Mouse (Mus musculus): Measurements from ENCODE around the gene Abhd4. TPM values are rescaled to one million over a fixed set of nuclear protein-coding genes. Genes with fewer than 3 reads are reported as not detected.
A peak's percentile ranks its signal among the peaks of the same experiment; 100 is the strongest.

Gene Abhd4
- polyA plus RNA-seq, 1 experiment = 74.6 TPM

GRCm38 (mm10) chr14:54234231-54235040 lies 19.6 kb upstream of the Abhd4 start:
- Histone ChIP-seq H3K4me1 (ENCODE audit: control insufficient read depth, insufficient read depth, low read length) (0 out of 2 replicates have a peak, but pooled peaks cover 9% of the 10 kb centered on the region), H3K27ac (ENCODE audit: insufficient read depth, low read length) (no peak overlapping the region), H3K4me3 (ENCODE audit: insufficient read depth, low read length) (no peak overlapping the region)
- TF ChIP-seq POLR2A (IDR thresholded peaks at IDR 0.05; ENCODE audit: low read depth, low read length) (no peak), CTCF (IDR thresholded peaks at IDR 0.05; ENCODE audit: borderline replicate concordance, insufficient read depth, low read length) (no peak)

- Histone ChIP-seq H3K27ac (ENCODE audit: insufficient read depth, low read length) (no peak overlapping the region), H3K4me3 (ENCODE audit: insufficient read depth, low read length) (no peak overlapping the region), H3K4me1 (ENCODE audit: control insufficient read depth, insufficient read depth, low read length) (0 out of 2 replicates have a peak, but pooled peaks cover 9% of the 10 kb centered on the region)
- TF ChIP-seq CTCF (IDR thresholded peaks at IDR 0.05; ENCODE audit: borderline replicate concordance, insufficient read depth, low read length) (no peak), POLR2A (IDR thresholded peaks at IDR 0.05; ENCODE audit: low read depth, low read length) (no peak)
Measured at GRCm38 (mm10) chr14:54235825-54236540, 18.0 kb upstream of the Abhd4 start.

- no peak overlapping the region for H3K27ac ChIP-seq (ENCODE audit: insufficient read depth, low read length)
- no peak for TF ChIP-seq POLR2A (IDR thresholded peaks at IDR 0.05; ENCODE audit: low read depth, low read length)
- TF ChIP-seq CTCF (IDR thresholded peaks at IDR 0.05; ENCODE audit: borderline replicate concordance, insufficient read depth, low read length) = no peak
- no peak overlapping the region for H3K4me3 ChIP-seq (ENCODE audit: insufficient read depth, low read length)
- H3K4me1 ChIP-seq (ENCODE audit: control insufficient read depth, insufficient read depth, low read length) = 0 out of 2 replicates have a peak, but pooled peaks cover 9% of the 10 kb centered on the region
Measured at GRCm38 (mm10) chr14:54236881-54237280, 17.1 kb upstream of the Abhd4 start.

- no peak overlapping the region for H3K27ac ChIP-seq (ENCODE audit: insufficient read depth, low read length)
- no peak for TF ChIP-seq POLR2A (IDR thresholded peaks at IDR 0.05; ENCODE audit: low read depth, low read length)
- TF ChIP-seq CTCF (IDR thresholded peaks at IDR 0.05; ENCODE audit: borderline replicate concordance, insufficient read depth, low read length) = peak; percentile 92; the same call in 1 of the 2 replicates
- no peak overlapping the region for H3K4me3 ChIP-seq (ENCODE audit: insufficient read depth, low read length)
- no peaks in the 10 kb centered on the region for H3K4me1 ChIP-seq (ENCODE audit: control insufficient read depth, insufficient read depth, low read length)
Measured at GRCm38 (mm10) chr14:54239002-54239736, 14.8 kb upstream of the Abhd4 start.

- Histone ChIP-seq H3K27ac (ENCODE audit: insufficient read depth, low read length) (no peak overlapping the region), H3K4me1 (ENCODE audit: control insufficient read depth, insufficient read depth, low read length) (no peaks in the 10 kb centered on the region), H3K4me3 (ENCODE audit: insufficient read depth, low read length) (no peak overlapping the region)
- TF ChIP-seq POLR2A (IDR thresholded peaks at IDR 0.05; ENCODE audit: low read depth, low read length) (no peak), CTCF (IDR thresholded peaks at IDR 0.05; ENCODE audit: borderline replicate concordance, insufficient read depth, low read length) (no peak)
Measured at GRCm38 (mm10) chr14:54240542-54240941, 13.4 kb upstream of the Abhd4 start.

GRCm38 (mm10) chr14:54244183-54244582 lies 9.8 kb upstream of the Abhd4 start:
- H3K27ac ChIP-seq (ENCODE audit: insufficient read depth, low read length) = no peak overlapping the region
- H3K4me3 ChIP-seq (ENCODE audit: insufficient read depth, low read length) = no peak overlapping the region
- TF ChIP-seq POLR2A (IDR thresholded peaks at IDR 0.05; ENCODE audit: low read depth, low read length) = no peak
- TF ChIP-seq CTCF (IDR thresholded peaks at IDR 0.05; ENCODE audit: borderline replicate concordance, insufficient read depth, low read length) = no peak
- H3K4me1 ChIP-seq (ENCODE audit: control insufficient read depth, insufficient read depth, low read length) = no peaks in the 10 kb centered on the region

- Histone ChIP-seq H3K4me3 (ENCODE audit: insufficient read depth, low read length) (no peak overlapping the region), H3K27ac (ENCODE audit: insufficient read depth, low read length) (no peak overlapping the region), H3K4me1 (ENCODE audit: control insufficient read depth, insufficient read depth, low read length) (no peaks in the 10 kb centered on the region)
- TF ChIP-seq CTCF (IDR thresholded peaks at IDR 0.05; ENCODE audit: borderline replicate concordance, insufficient read depth, low read length) (no peak), POLR2A (IDR thresholded peaks at IDR 0.05; ENCODE audit: low read depth, low read length) (no peak)
Measured at GRCm38 (mm10) chr14:54246232-54246631, 7.8 kb upstream of the Abhd4 start.

GRCm38 (mm10) chr14:54249326-54249725 lies 4.7 kb upstream of the Abhd4 start:
- no peak overlapping the region for H3K27ac ChIP-seq (ENCODE audit: insufficient read depth, low read length)
- H3K4me1 ChIP-seq (ENCODE audit: control insufficient read depth, insufficient read depth, low read length) = no peaks in the 10 kb centered on the region
- TF ChIP-seq CTCF (IDR thresholded peaks at IDR 0.05; ENCODE audit: borderline replicate concordance, insufficient read depth, low read length) = no peak
- TF ChIP-seq POLR2A (IDR thresholded peaks at IDR 0.05; ENCODE audit: low read depth, low read length) = no peak
- H3K4me3 ChIP-seq (ENCODE audit: insufficient read depth, low read length) = no peak overlapping the region

GRCm38 (mm10) chr14:54250122-54250521 lies 3.9 kb upstream of the Abhd4 start:
- TF ChIP-seq CTCF (IDR thresholded peaks at IDR 0.05; ENCODE audit: borderline replicate concordance, insufficient read depth, low read length) (no peak), POLR2A (IDR thresholded peaks at IDR 0.05; ENCODE audit: low read depth, low read length) (no peak)
- no peak overlapping the region for H3K4me3 ChIP-seq (ENCODE audit: insufficient read depth, low read length)
- H3K27ac ChIP-seq (ENCODE audit: insufficient read depth, low read length) = no peak overlapping the region
- H3K4me1 ChIP-seq (ENCODE audit: control insufficient read depth, insufficient read depth, low read length) = no peaks in the 10 kb centered on the region
